Mouse (Mus musculus): ENCODE results near the gene Vil1. TPM values are rescaled to one million over a fixed set of nuclear protein-coding genes. Genes with fewer than 3 reads are reported as not detected.

The Vil1 gene
- polyA plus RNA-seq, 1 experiment from 2014 or later: 5.9 TPM

GRCm38 (mm10) chr1:74412711-74413110 lies 3.5 kb downstream of the Vil1 start:
- Histone ChIP-seq H3K27ac (ENCODE audit: low read length) (no peak overlapping the region), H3K4me1 (ENCODE audit: control insufficient read depth, insufficient read depth, low read length) (no peaks in the 10 kb centered on the region), H3K4me3 (ENCODE audit: low read depth, low read length) (no peak overlapping the region), H3K9me3 (ENCODE audit: control insufficient read depth, low read depth, low read length) (no peaks in the 10 kb centered on the region), H3K9ac (replicated peaks; ENCODE audit: low read depth, low read length) (no peak overlapping the region), H3K36me3 (ENCODE audit: control insufficient read depth, insufficient read depth, low read length) (no peaks in the 10 kb centered on the region), H3K4me2 (replicated peaks; ENCODE audit: low read depth, low read length) (no peak overlapping the region), H3K27me3 (ENCODE audit: control insufficient read depth, insufficient read depth, low read length) (no peaks in the 10 kb centered on the region)
- WGBS: 81% methylated on average over 8 of the region's 8 CpGs
- no peak for ATAC-seq (ENCODE audit: insufficient number of reproducible peaks, insufficient read depth, low FRiP score, low read depth)

DNA sequence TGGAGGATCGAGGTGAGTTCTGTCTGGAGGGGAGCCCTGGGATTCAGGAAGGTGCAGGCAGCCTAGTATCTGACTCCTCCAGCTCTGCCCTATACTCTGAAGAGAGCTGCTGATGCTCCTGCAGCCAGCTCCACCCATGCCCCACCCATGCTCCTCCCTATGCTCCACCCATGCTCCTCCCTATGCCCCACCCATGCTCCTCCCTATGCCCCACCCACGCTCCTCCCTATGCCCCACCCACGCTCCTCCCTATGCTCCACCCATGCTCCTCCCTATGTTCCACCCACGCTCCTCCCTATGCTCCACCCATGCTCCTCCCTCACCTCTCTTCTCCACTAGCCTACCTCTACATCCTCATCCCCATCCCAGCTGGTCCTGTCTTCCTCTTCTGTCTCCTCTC lies 6.0 kb downstream of the Vil1 start:
- Histone ChIP-seq H3K27ac (ENCODE audit: low read length) (no peak overlapping the region), H3K9me3 (ENCODE audit: control insufficient read depth, low read depth, low read length) (no peaks in the 10 kb centered on the region), H3K9ac (replicated peaks; ENCODE audit: low read depth, low read length) (no peak overlapping the region), H3K4me1 (ENCODE audit: control insufficient read depth, insufficient read depth, low read length) (no peaks in the 10 kb centered on the region), H3K4me3 (ENCODE audit: low read depth, low read length) (no peak overlapping the region), H3K4me2 (replicated peaks; ENCODE audit: low read depth, low read length) (no peak overlapping the region), H3K27me3 (ENCODE audit: control insufficient read depth, insufficient read depth, low read length) (no peaks in the 10 kb centered on the region), H3K36me3 (ENCODE audit: control insufficient read depth, insufficient read depth, low read length) (no peaks in the 10 kb centered on the region)
- WGBS: 38% methylated on average over 4 of the region's 4 CpGs
- no peak for ATAC-seq (ENCODE audit: insufficient number of reproducible peaks, insufficient read depth, low FRiP score, low read depth)

DNA sequence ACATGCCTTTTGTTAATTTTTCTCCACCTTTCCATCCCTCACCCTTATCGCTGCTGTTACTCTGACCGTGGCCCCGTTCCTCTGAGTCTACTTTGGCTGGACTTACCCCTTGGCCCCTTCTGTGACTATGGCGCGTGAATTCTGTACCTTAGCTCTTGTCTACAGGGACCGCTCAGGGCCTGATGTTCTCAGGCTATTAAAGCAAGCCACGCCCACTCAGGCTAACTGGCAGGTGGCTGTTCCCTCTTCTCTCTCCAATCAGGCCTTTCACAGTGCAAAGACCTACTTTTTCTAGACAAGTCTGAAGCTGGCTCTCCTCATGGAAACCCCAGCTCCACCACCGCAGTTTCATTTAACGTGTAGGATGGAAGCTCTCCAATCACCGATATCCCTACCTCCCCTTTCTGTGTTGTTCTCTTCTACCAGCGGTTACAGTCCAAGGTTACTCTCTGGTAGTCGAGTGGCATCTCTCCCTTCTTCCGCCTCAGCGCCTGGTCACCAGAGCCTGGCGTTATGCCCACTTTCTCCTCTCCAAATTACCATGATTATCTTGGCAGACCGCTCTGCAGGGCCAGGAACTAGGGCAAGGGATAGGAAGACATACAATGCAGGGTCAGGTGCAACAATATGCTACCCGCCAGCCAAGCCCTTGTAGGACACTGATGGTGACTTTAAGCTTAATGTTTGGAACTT lies 9.7 kb downstream of the Vil1 start:
- Histone ChIP-seq H3K9ac (replicated peaks; ENCODE audit: low read depth, low read length) (no peak overlapping the region), H3K9me3 (ENCODE audit: control insufficient read depth, low read depth, low read length) (no peaks in the 10 kb centered on the region), H3K4me2 (replicated peaks; ENCODE audit: low read depth, low read length) (no peak overlapping the region), H3K27me3 (ENCODE audit: control insufficient read depth, insufficient read depth, low read length) (no peaks in the 10 kb centered on the region), H3K4me3 (ENCODE audit: low read depth, low read length) (no peak overlapping the region), H3K27ac (ENCODE audit: low read length) (no peak overlapping the region), H3K36me3 (ENCODE audit: control insufficient read depth, insufficient read depth, low read length) (no peaks in the 10 kb centered on the region), H3K4me1 (ENCODE audit: control insufficient read depth, insufficient read depth, low read length) (peaks cover 4% of the 10 kb centered on the region; the same call in 1 of the 2 replicates)
- no peak for ATAC-seq (ENCODE audit: insufficient number of reproducible peaks, insufficient read depth, low FRiP score, low read depth)
- 74% methylated on average over 17 of the region's 17 CpGs for WGBS

GRCm38 (mm10) chr1:74419440-74419794 lies 10.2 kb downstream of the Vil1 start:
- Histone ChIP-seq H3K4me3 (ENCODE audit: low read depth, low read length) (no peak overlapping the region), H3K27ac (ENCODE audit: low read length) (no peak overlapping the region), H3K27me3 (ENCODE audit: control insufficient read depth, insufficient read depth, low read length) (no peaks in the 10 kb centered on the region), H3K9me3 (ENCODE audit: control insufficient read depth, low read depth, low read length) (no peaks in the 10 kb centered on the region), H3K36me3 (ENCODE audit: control insufficient read depth, insufficient read depth, low read length) (no peaks in the 10 kb centered on the region), H3K4me1 (ENCODE audit: control insufficient read depth, insufficient read depth, low read length) (peaks cover 4% of the 10 kb centered on the region; the same call in 1 of the 2 replicates), H3K9ac (replicated peaks; ENCODE audit: low read depth, low read length) (no peak overlapping the region), H3K4me2 (replicated peaks; ENCODE audit: low read depth, low read length) (no peak overlapping the region)
- ATAC-seq (ENCODE audit: insufficient number of reproducible peaks, insufficient read depth, low FRiP score, low read depth): no peak
- 56% methylated on average over 9 of the region's 9 CpGs for WGBS

- WGBS: 28% methylated on average over 8 of the region's 8 CpGs
- Histone ChIP-seq H3K4me3 (ENCODE audit: low read depth, low read length) (no peak overlapping the region), H3K9ac (replicated peaks; ENCODE audit: low read depth, low read length) (no peak overlapping the region), H3K9me3 (ENCODE audit: control insufficient read depth, low read depth, low read length) (no peaks in the 10 kb centered on the region), H3K27ac (ENCODE audit: low read length) (no peak overlapping the region), H3K27me3 (ENCODE audit: control insufficient read depth, insufficient read depth, low read length) (no peaks in the 10 kb centered on the region), H3K4me1 (ENCODE audit: control insufficient read depth, insufficient read depth, low read length) (peaks cover 4% of the 10 kb centered on the region; the same call in 1 of the 2 replicates), H3K4me2 (replicated peaks; ENCODE audit: low read depth, low read length) (no peak overlapping the region), H3K36me3 (ENCODE audit: control insufficient read depth, insufficient read depth, low read length) (no peaks in the 10 kb centered on the region)
- ATAC-seq (ENCODE audit: insufficient number of reproducible peaks, insufficient read depth, low FRiP score, low read depth): no peak
These were observed 14.0 kb downstream of the Vil1 start for GRCm38 (mm10) chr1:74423147-74423546.

DNA sequence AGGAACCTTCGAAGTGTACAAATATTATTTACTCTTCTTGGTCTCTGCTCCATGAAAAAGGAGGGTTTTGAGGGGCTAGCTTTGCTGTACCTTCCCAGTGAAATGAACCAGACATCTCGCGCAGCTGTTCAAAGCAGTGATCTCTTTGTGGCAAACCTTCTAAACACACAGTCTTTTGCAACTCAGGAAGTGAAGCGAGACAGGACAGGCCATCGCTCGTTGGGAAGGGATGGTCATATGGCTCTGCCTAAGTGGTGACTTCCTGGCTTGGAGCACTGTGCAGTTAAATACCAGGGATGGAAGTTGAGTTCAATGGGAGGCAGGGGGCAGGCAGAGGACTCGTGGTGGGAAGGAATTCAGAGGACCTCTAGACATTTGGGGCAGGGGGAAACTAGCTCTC lies 16.7 kb downstream of the Vil1 start:
- no peak for ATAC-seq (ENCODE audit: insufficient number of reproducible peaks, insufficient read depth, low FRiP score, low read depth)
- 54% methylated on average over 7 of the region's 7 CpGs for WGBS

DNA sequence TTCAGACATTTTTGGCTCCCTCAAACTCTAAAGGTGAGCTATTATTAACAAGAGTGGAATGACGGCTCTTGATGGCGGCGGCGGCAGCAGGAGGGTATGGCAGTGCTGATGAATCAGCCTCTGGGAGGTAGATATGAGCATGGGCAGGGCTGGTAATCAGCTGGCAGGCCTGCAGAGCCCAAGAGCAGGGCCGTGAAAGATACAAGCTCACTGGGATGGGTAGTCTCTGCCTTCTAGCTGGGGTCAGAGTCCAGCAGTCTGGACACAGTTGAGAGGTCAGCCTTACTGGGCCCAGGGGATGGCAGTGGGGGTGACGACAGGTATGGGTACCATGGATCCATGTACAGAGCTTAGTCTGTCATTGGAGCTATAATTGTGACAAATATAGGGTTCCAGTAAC lies 24.0 kb downstream of the Vil1 start:
- Histone ChIP-seq H3K4me1 (ENCODE audit: control insufficient read depth, insufficient read depth, low read length) (no peaks in the 10 kb centered on the region), H3K9ac (replicated peaks; ENCODE audit: low read depth, low read length) (no peak overlapping the region), H3K27me3 (ENCODE audit: control insufficient read depth, insufficient read depth, low read length) (no peaks in the 10 kb centered on the region), H3K9me3 (ENCODE audit: control insufficient read depth, low read depth, low read length) (no peaks in the 10 kb centered on the region), H3K4me3 (ENCODE audit: low read depth, low read length) (no peak overlapping the region), H3K36me3 (ENCODE audit: control insufficient read depth, insufficient read depth, low read length) (peaks cover 10% of the 10 kb centered on the region; the same call in 1 of the 2 replicates), H3K4me2 (replicated peaks; ENCODE audit: low read depth, low read length) (no peak overlapping the region), H3K27ac (ENCODE audit: low read length) (no peak overlapping the region)
- 80% methylated on average over 6 of the region's 6 CpGs for WGBS
- no peak for ATAC-seq (ENCODE audit: insufficient number of reproducible peaks, insufficient read depth, low FRiP score, low read depth)

More for the DNA sequence above, 16.7 kb downstream of the Vil1 start:
- H3K9me3 ChIP-seq (ENCODE audit: control insufficient read depth, low read depth, low read length): no peaks in the 10 kb centered on the region
- H3K4me3 ChIP-seq (ENCODE audit: low read depth, low read length): no peak overlapping the region
- peaks cover 4% of the 10 kb centered on the region; the same call in 1 of the 2 replicates for H3K4me1 ChIP-seq (ENCODE audit: control insufficient read depth, insufficient read depth, low read length)
- H3K27me3 ChIP-seq (ENCODE audit: control insufficient read depth, insufficient read depth, low read length): no peaks in the 10 kb centered on the region
- no peaks in the 10 kb centered on the region for H3K36me3 ChIP-seq (ENCODE audit: control insufficient read depth, insufficient read depth, low read length)
- H3K4me2 ChIP-seq (replicated peaks; ENCODE audit: low read depth, low read length): no peak overlapping the region
- no peak overlapping the region for H3K27ac ChIP-seq (ENCODE audit: low read length)
- H3K9ac ChIP-seq (replicated peaks; ENCODE audit: low read depth, low read length): no peak overlapping the region

GRCm38 (mm10) chr1:74434596-74434995 lies 25.4 kb downstream of the Vil1 start:
- no peak overlapping the region for H3K27ac ChIP-seq (ENCODE audit: low read length)
- H3K36me3 ChIP-seq (ENCODE audit: control insufficient read depth, insufficient read depth, low read length): peaks cover 23% of the 10 kb centered on the region

DNA sequence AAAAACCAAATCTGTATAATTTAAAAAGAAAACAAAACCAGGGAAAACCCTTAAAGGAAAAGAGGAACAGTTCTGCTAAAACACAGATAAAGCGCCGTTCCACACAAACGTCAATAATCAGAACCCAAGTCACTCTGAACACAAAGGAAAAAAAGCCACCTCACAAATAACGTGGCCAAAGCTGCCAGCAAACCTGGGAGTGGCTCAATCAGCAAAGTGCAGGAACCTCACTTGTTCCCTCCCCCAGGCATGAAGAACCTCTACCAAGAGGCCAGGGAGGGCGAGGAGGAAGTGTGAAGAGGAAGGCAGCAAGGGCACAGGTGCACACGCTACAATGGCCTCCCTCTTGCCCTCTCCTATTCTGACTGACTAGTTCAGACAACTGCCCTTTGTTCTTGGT lies 26.4 kb downstream of the Vil1 start:
- H3K4me3 ChIP-seq (ENCODE audit: low read depth, low read length): no peak overlapping the region
- H3K27ac ChIP-seq (ENCODE audit: low read length): peak overlapping the region; percentile 18; the same call in 1 of the 2 replicates
- no peaks in the 10 kb centered on the region for H3K9me3 ChIP-seq (ENCODE audit: control insufficient read depth, low read depth, low read length)
- peaks cover 27% of the 10 kb centered on the region for H3K36me3 ChIP-seq (ENCODE audit: control insufficient read depth, insufficient read depth, low read length)
- no peak overlapping the region for H3K9ac ChIP-seq (replicated peaks; ENCODE audit: low read depth, low read length)
- 71% methylated on average over 6 of the region's 6 CpGs for WGBS
- H3K4me2 ChIP-seq (replicated peaks; ENCODE audit: low read depth, low read length): no peak overlapping the region
- no peaks in the 10 kb centered on the region for H3K27me3 ChIP-seq (ENCODE audit: control insufficient read depth, insufficient read depth, low read length)
- H3K4me1 ChIP-seq (ENCODE audit: control insufficient read depth, insufficient read depth, low read length): no peaks in the 10 kb centered on the region
- ATAC-seq (ENCODE audit: insufficient number of reproducible peaks, insufficient read depth, low FRiP score, low read depth): no peak

More at GRCm38 (mm10) chr1:74434596-74434995, 25.4 kb downstream of the Vil1 start:
- 44% methylated on average over 5 of the region's 5 CpGs for WGBS
- Histone ChIP-seq H3K4me3 (ENCODE audit: low read depth, low read length) (no peak overlapping the region), H3K4me2 (replicated peaks; ENCODE audit: low read depth, low read length) (no peak overlapping the region), H3K9me3 (ENCODE audit: control insufficient read depth, low read depth, low read length) (no peaks in the 10 kb centered on the region), H3K9ac (replicated peaks; ENCODE audit: low read depth, low read length) (no peak overlapping the region), H3K27me3 (ENCODE audit: control insufficient read depth, insufficient read depth, low read length) (no peaks in the 10 kb centered on the region), H3K4me1 (ENCODE audit: control insufficient read depth, insufficient read depth, low read length) (no peaks in the 10 kb centered on the region)
- no peak for ATAC-seq (ENCODE audit: insufficient number of reproducible peaks, insufficient read depth, low FRiP score, low read depth)
